Mouse (Mus musculus) MEL (cell line): ENCODE results near the gene Pla2g6. TPM values are rescaled to one million over a fixed set of nuclear protein-coding genes. Genes with fewer than 3 reads are reported as not detected.

Source experiments
- DNase-seq: peaks from one replicate; pipeline ENCODE4 v3.0.0; 2011; ENCODE audit warnings: low read depth, low spot score
- H3K27ac ChIP-seq: 2 replicates; pipeline ENCODE4 v1.5.1; 2012; ENCODE audit warnings: low read depth, mild to moderate bottlenecking, control low read depth, low read length, moderate library complexity; ENCODE audit not compliant: control insufficient read depth
- H3K27me3 ChIP-seq, 2 experiments: fragments of 150-350 bp in 1 of 2; sonication (generic) in 1 of 2; 2 replicates each; pipeline ENCODE4 v1.6.1; 2012; ENCODE audit warnings: low read length in 2 of 2, mild to moderate bottlenecking in 2 of 2, improper control_type of control experiment in 1 of 2, moderate library complexity in 1 of 2; ENCODE audit not compliant: insufficient read depth in 2 of 2, control insufficient read depth in 1 of 2
- H3K36me3 ChIP-seq, 2 experiments: 2 replicates each; pipeline ENCODE4 v1.6.1; 2012 to 2014; ENCODE audit warnings: low read length in 2 of 2, improper control_type of control experiment in 1 of 2, inconsistent platforms in 1 of 2, mild to moderate bottlenecking in 1 of 2; ENCODE audit not compliant: insufficient read depth in 2 of 2, control insufficient read depth in 1 of 2
- H3K4me1 ChIP-seq, 2 experiments: fragments of 150-350 bp in 1 of 2; sonication (generic) in 1 of 2; 2 replicates each; pipeline ENCODE4 v1.6.1; 2012; ENCODE audit warnings: low read length in 2 of 2, improper control_type of control experiment in 1 of 2, mild to moderate bottlenecking in 1 of 2; ENCODE audit not compliant: insufficient read depth in 2 of 2, control insufficient read depth in 1 of 2
- H3K4me3 ChIP-seq, 2 experiments: fragments of 150-350 bp in 1 of 2; sonication (generic) in 1 of 2; 2 replicates each; pipeline ENCODE4 v1.5.1; 2012; ENCODE audit warnings: low read depth in 2 of 2, low read length in 2 of 2, mild to moderate bottlenecking in 2 of 2, moderate library complexity in 2 of 2, control low read depth in 1 of 2, improper control_type of control experiment in 1 of 2; ENCODE audit not compliant: control insufficient read depth in 1 of 2, insufficient read depth in 1 of 2
- H3K79me2 ChIP-seq: 2 replicates; pipeline ENCODE4 v1.6.1; 2012; ENCODE audit warnings: mild to moderate bottlenecking, low read length, moderate library complexity; ENCODE audit not compliant: control insufficient read depth, poor library complexity, insufficient read depth
- H3K9ac ChIP-seq: 2 replicates; pipeline ENCODE4 v1.6.1; 2012; ENCODE audit warnings: low read depth, mild to moderate bottlenecking, control low read depth, low read length, moderate library complexity; ENCODE audit not compliant: control insufficient read depth, poor library complexity, severe bottlenecking
- H3K9me3 ChIP-seq: fragments of 150-350 bp; sonication (generic); replicated peaks from 2 replicates; pipeline ENCODE4 v1.6.1; 2012; ENCODE audit warnings: mild to moderate bottlenecking, low read length, improper control_type of control experiment, moderate library complexity; ENCODE audit not compliant: insufficient read depth
- CHD1 ChIP-seq: IDR thresholded peaks from 2 replicates; pipeline ENCODE4 v1.6.1; 2012; ENCODE audit warnings: low read depth, mild to moderate bottlenecking, inconsistent platforms, low read length, improper control_type of control experiment
- CTCF ChIP-seq, 3 experiments: IDR thresholded peaks in 2 of 3; conservative IDR thresholded peaks in 1 of 3; 2 replicates each; pipeline ENCODE4 v1.5.1; 2011 to 2012; ENCODE audit warnings: low read length in 3 of 3, low read depth in 2 of 3, mild to moderate bottlenecking in 2 of 3, improper control_type of control experiment in 1 of 3, inconsistent platforms in 1 of 3, mixed read lengths in 1 of 3, moderate library complexity in 1 of 3; ENCODE audit not compliant: control insufficient read depth in 1 of 3, insufficient read depth in 1 of 3, poor library complexity in 1 of 3, severe bottlenecking in 1 of 3
- E2F4 ChIP-seq: IDR thresholded peaks from 2 replicates; pipeline ENCODE4 v1.6.1; 2011; ENCODE audit warnings: low read depth, low read length, improper control_type of control experiment, borderline replicate concordance
- ELF1 ChIP-seq: IDR thresholded peaks from 2 replicates; pipeline ENCODE4 v1.6.1; 2014; ENCODE audit warnings: low read depth, mild to moderate bottlenecking, inconsistent platforms, low read length, improper control_type of control experiment, moderate library complexity
- EP300 ChIP-seq, 2 experiments: IDR thresholded peaks; 2 replicates each; pipeline ENCODE4 v1.6.1; 2011; ENCODE audit warnings: improper control_type of control experiment in 2 of 2, low read length in 2 of 2, low read depth in 1 of 2, mild to moderate bottlenecking in 1 of 2
- GATA1 ChIP-seq: IDR thresholded peaks from 2 replicates; pipeline ENCODE4 v1.6.1; 2011; ENCODE audit warnings: low read depth, low read length, improper control_type of control experiment
- JUND ChIP-seq: IDR thresholded peaks from 2 replicates; pipeline ENCODE4 v1.6.1; 2011; ENCODE audit warnings: low read depth, mild to moderate bottlenecking, improper control_type of control experiment, low read length
- KAT2A ChIP-seq: conservative IDR thresholded peaks from 2 replicates; pipeline ENCODE4 v1.6.1; 2012; ENCODE audit warnings: low read depth, low read length, improper control_type of control experiment, inconsistent platforms
- MAFK ChIP-seq: IDR thresholded peaks from 2 replicates; pipeline ENCODE4 v1.6.1; 2011; ENCODE audit warnings: low read depth, mild to moderate bottlenecking, low read length, improper control_type of control experiment, borderline replicate concordance
- MAX ChIP-seq: IDR thresholded peaks from 2 replicates; pipeline ENCODE4 v1.6.1; 2011; ENCODE audit warnings: low read length, improper control_type of control experiment
- MYC ChIP-seq: IDR thresholded peaks from 2 replicates; pipeline ENCODE4 v1.6.1; 2011; ENCODE audit warnings: low read depth, mild to moderate bottlenecking, low read length, improper control_type of control experiment, moderate library complexity
- POLR2A ChIP-seq, 2 experiments: IDR thresholded peaks; 2 replicates each; pipeline ENCODE4 v1.6.1; 2011 to 2012; ENCODE audit warnings: low read length in 2 of 2, mild to moderate bottlenecking in 2 of 2, control low read depth in 1 of 2, improper control_type of control experiment in 1 of 2, low read depth in 1 of 2, moderate library complexity in 1 of 2; ENCODE audit not compliant: control insufficient read depth in 1 of 2, insufficient read depth in 1 of 2, poor library complexity in 1 of 2
- POLR2AphosphoS5 ChIP-seq: IDR thresholded peaks from 2 replicates; pipeline ENCODE4 v1.6.1; 2012; ENCODE audit warnings: low read depth, borderline replicate concordance, mild to moderate bottlenecking, inconsistent platforms, low read length, moderate library complexity, mixed read lengths
- RCOR1 ChIP-seq: IDR thresholded peaks from 2 replicates; pipeline ENCODE4 v1.6.1; 2012; ENCODE audit warnings: low read depth, mild to moderate bottlenecking, inconsistent platforms, low read length, improper control_type of control experiment
- SMC3 ChIP-seq: IDR thresholded peaks from 2 replicates; pipeline ENCODE4 v1.6.1; 2011; ENCODE audit warnings: low read depth, low read length, improper control_type of control experiment
- TAL1 ChIP-seq: IDR thresholded peaks from 2 replicates; pipeline ENCODE4 v1.6.1; 2012; ENCODE audit warnings: mild to moderate bottlenecking, inconsistent platforms, low read length, moderate library complexity, mixed read lengths
- TBP ChIP-seq: IDR thresholded peaks from 2 replicates; pipeline ENCODE4 v1.8.0; 2011; ENCODE audit warnings: low read depth, low read length, improper control_type of control experiment
- USF2 ChIP-seq, 2 experiments: IDR thresholded peaks; 2 replicates each; pipeline ENCODE4 v1.6.1; 2011 to 2012; ENCODE audit warnings: improper control_type of control experiment in 2 of 2, low read length in 2 of 2, borderline replicate concordance in 1 of 2, inconsistent platforms in 1 of 2, low read depth in 1 of 2, mild to moderate bottlenecking in 1 of 2; ENCODE audit not compliant: insufficient read depth in 1 of 2
- ZC3H11A ChIP-seq: IDR thresholded peaks from 2 replicates; pipeline ENCODE4 v1.6.1; 2012; ENCODE audit warnings: low read depth, mild to moderate bottlenecking, inconsistent platforms, low read length, improper control_type of control experiment
- ZMIZ1 ChIP-seq: IDR thresholded peaks from 2 replicates; pipeline ENCODE4 v1.6.1; 2012; ENCODE audit warnings: low read depth, mild to moderate bottlenecking, inconsistent platforms, low read length, improper control_type of control experiment, moderate library complexity
- ZNF384 ChIP-seq: IDR thresholded peaks from 2 replicates; pipeline ENCODE4 v1.6.1; 2012; ENCODE audit warnings: low read depth, mild to moderate bottlenecking, inconsistent platforms, low read length, improper control_type of control experiment
- polyA plus RNA-seq, 2 experiments: library from polyadenylated mRNA; stranded (reverse) in 1 of 2; unstranded in 1 of 2; fragments of >175 nt in 1 of 2; fragments of >200 nt in 1 of 2; gene quantifications; 2 replicates each; pipeline versions ENCODE4 v1.2.1 to v1.2.4; 2012; ENCODE audit warnings: low replicate concordance in 2 of 2, low read depth in 1 of 2; ENCODE audit not compliant: insufficient read length in 2 of 2, insufficient read depth in 1 of 2, missing spikeins in 1 of 2
- total RNA-seq: library from RNA; depleted of rRNA; stranded (reverse); fragments of 300-350 nt; gene quantifications from 2 replicates; pipeline ENCODE4 v1.2.3, GENCODE M21; 2012

Pla2g6 gene
- total and polyA plus RNA-seq, 3 experiments, result 11.8 to 24.7 TPM; not detected in 1

DNA sequence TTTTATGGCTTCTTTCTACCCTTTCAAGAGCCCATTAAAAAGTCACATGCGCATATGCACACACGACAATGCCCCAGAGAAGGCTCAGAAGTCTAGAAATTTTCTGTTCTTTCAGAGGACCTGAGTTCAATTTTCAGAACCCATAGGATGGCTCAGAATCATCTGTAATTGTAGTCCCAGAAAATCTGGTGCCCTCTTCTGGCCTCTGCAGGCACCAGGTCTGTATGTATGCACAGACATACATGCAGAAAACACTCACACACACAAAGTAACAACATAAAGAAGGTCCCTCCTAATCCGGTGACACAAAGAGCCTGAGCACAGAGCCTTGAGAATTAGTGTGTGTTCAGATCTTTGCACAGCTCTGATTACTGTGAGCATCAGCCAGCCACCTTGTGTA is 37.9 kb downstream of the Pla2g6 start:
- Histone ChIP-seq H3K9ac (no peak overlapping the region), H3K36me3 (no peaks in the 10 kb centered on the region), H3K4me1 (no peaks in the 10 kb centered on the region), H3K9me3 (no peaks in the 10 kb centered on the region), H3K27me3 (no peaks in the 10 kb centered on the region), H3K79me2 (no peaks in the 10 kb centered on the region), H3K27ac (no peak overlapping the region), H3K4me3 (no peak overlapping the region)
- no peak for DNase-seq
- TF ChIP-seq RCOR1 (no peak), TBP (no peak), POLR2A (IDR thresholded peaks at IDR 0.05; ENCODE audit: control insufficient read depth in 1 of 2, insufficient read depth in 1 of 2, low read depth in 1 of 2, low read length in 2 of 2, poor library complexity in 1 of 2) (no peak), CTCF (IDR thresholded peaks at IDR 0.05 in 2 of 3, conservative IDR thresholded peaks at IDR 0.05 in 1 of 3; ENCODE audit: control insufficient read depth in 1 of 3, insufficient read depth in 1 of 3, low read depth in 2 of 3, low read length in 3 of 3, poor library complexity in 1 of 3, severe bottlenecking in 1 of 3) (peak in 2 of 3 experiments; percentile 17 to 21; a peak in 2 of 6 replicates), SMC3 (peak; percentile 23; the same call in 1 of the 2 replicates), MYC (no peak)

DNA sequence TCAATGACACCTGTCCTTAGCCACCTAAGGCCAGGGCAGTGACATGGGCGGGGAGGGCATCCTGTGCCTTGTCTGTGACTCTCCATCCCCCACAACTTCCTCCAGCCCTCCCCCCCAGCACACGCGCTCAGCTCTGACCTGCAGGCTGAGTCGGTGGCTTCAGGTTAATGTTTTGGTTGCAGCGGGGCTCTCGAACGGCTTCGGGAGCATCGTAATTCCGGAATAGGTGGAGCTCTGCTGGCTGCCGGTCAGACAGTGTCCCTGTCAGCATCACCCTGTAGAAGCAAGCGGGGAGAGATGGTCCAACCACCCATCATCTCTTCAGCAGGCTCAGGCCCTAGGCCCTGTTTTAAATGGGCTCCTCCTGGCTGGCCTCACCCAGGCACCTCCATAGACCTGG is 38.7 kb downstream of the Pla2g6 start:
- Histone ChIP-seq H3K4me1 (no peaks in the 10 kb centered on the region), H3K9me3 (no peaks in the 10 kb centered on the region), H3K27ac (no peak overlapping the region), H3K4me3 (no peak overlapping the region), H3K27me3 (no peaks in the 10 kb centered on the region), H3K79me2 (no peaks in the 10 kb centered on the region), H3K9ac (no peak overlapping the region), H3K36me3 (no peaks in the 10 kb centered on the region)
- TF ChIP-seq EP300 (IDR thresholded peaks at IDR 0.05; ENCODE audit: low read depth in 1 of 2, low read length in 2 of 2) (no peak), CTCF (IDR thresholded peaks at IDR 0.05 in 2 of 3, conservative IDR thresholded peaks at IDR 0.05 in 1 of 3; ENCODE audit: control insufficient read depth in 1 of 3, insufficient read depth in 1 of 3, low read depth in 2 of 3, low read length in 3 of 3, poor library complexity in 1 of 3, severe bottlenecking in 1 of 3) (no peak), SMC3 (no peak), TBP (no peak), ZMIZ1 (no peak), ZC3H11A (no peak), POLR2AphosphoS5 (no peak), MAX (no peak), E2F4 (no peak), USF2 (IDR thresholded peaks at IDR 0.05; ENCODE audit: borderline replicate concordance in 1 of 2, insufficient read depth in 1 of 2, low read depth in 1 of 2, low read length in 2 of 2) (no peak), TAL1 (no peak), GATA1 (no peak), JUND (no peak), ZNF384 (no peak), KAT2A (no peak), CHD1 (no peak), MAFK (no peak), ELF1 (no peak)
- DNase-seq, result no peak
